In genomic region chr12:85150321-85151001, GRCm38 (mm10) we compare ENCODE assay signal across 8 mouse cellular contexts. TPM values are rescaled to one million over a fixed set of nuclear protein-coding genes. Genes with fewer than 3 reads are reported as not detected.
A peak's percentile ranks its signal among the peaks of the same experiment; 100 is the strongest.
DNase-seq lines count a peak whose midpoint lies in the region; ATAC-seq lines count a peak whose summit lies in the region.

No protein-coding gene starts in this region.

- intact Hi-C loops in heart, postnatal 36 days (cut with DNase I) = no loop called here

- peaks cover 10% of the 10 kb centered on the region for H3K36me3 ChIP-seq in hindbrain, embryonic 13.5 days
- no peaks in the 10 kb centered on the region for H3K36me3 ChIP-seq in midbrain, embryonic 13.5 days

- H3K4me1 ChIP-seq in hindbrain, embryonic 13.5 days (replicated peaks) = peaks cover 40% of the 10 kb centered on the region
- H3K4me1 ChIP-seq in midbrain, embryonic 13.5 days (replicated peaks) = peaks cover 20% of the 10 kb centered on the region

- 5% methylated on average over 20 of the region's 20 CpGs for WGBS in hindbrain, embryonic 13.5 days
- WGBS in midbrain, embryonic 13.5 days = 8% methylated on average over 20 of the region's 20 CpGs

- H3K27ac ChIP-seq in hindbrain, embryonic 13.5 days = peak overlapping the region; percentile 67
- H3K27ac ChIP-seq in midbrain, embryonic 13.5 days = no peak overlapping the region

- H3K9ac ChIP-seq in hindbrain, embryonic 13.5 days = peak overlapping the region; percentile 83
- peak overlapping the region; percentile 70 for H3K9ac ChIP-seq in midbrain, embryonic 13.5 days (replicated peaks)

- H3K27me3 ChIP-seq in hindbrain, embryonic 13.5 days = 0 out of 2 replicates have a peak, but pooled peaks cover 3% of the 10 kb centered on the region
- 0 out of 2 replicates have a peak, but pooled peaks cover 5% of the 10 kb centered on the region for H3K27me3 ChIP-seq in midbrain, embryonic 13.5 days

- DNase-seq in heart, adult 11 months = peak; percentile 94
- no peak for DNase-seq in heart, postnatal 36 days
- DNase-seq in MN1 (ENCODE audit: low spot score) = peak; percentile 43
- no peak for DNase-seq in urinary bladder, postnatal 25 days (ENCODE audit: low spot score)
- no peak for DNase-seq in ovary, adult 18-20 months (ENCODE audit: low spot score)
- no peak for DNase-seq in gastrocnemius, adult 8-10 months (ENCODE audit: low spot score in 2 of 2)

- H3K9me3 ChIP-seq in hindbrain, embryonic 13.5 days = no peaks in the 10 kb centered on the region
- H3K9me3 ChIP-seq in midbrain, embryonic 13.5 days = no peaks in the 10 kb centered on the region

- H3K4me3 ChIP-seq in hindbrain, embryonic 13.5 days = peak overlapping the region; percentile 55
- H3K4me3 ChIP-seq in midbrain, embryonic 13.5 days (replicated peaks) = peak overlapping the region; percentile 43

- ATAC-seq in hindbrain, embryonic 13.5 days (ENCODE audit: low FRiP score) = peak; percentile 22; the same call in 1 of the 2 replicates
- 0 out of 2 replicates have a peak, but pooled peaks have one; percentile 4 for ATAC-seq in midbrain, embryonic 13.5 days

- peak overlapping the region; percentile 77 for H3K4me2 ChIP-seq in hindbrain, embryonic 13.5 days
- H3K4me2 ChIP-seq in midbrain, embryonic 13.5 days (replicated peaks) = peak overlapping the region; percentile 59

RNA-seq across cellular contexts. Expression of gene Rps6kl1, which starts 0.6 kb away (rescaled TPM):
- total RNA-seq in heart, postnatal 36 days (2021) = 1 to 10 TPM; 3.6 to 3.9 TPM
- polyA plus RNA-seq in hindbrain, embryonic 13.5 days (2015; fragmentation: Nextera tagmentation; extraction: Ambion mirVana) = 23.3 and 24.1 TPM in 2 replicates
- polyA plus RNA-seq in midbrain, embryonic 13.5 days (2015; fragmentation: Nextera tagmentation; extraction: Ambion mirVana) = 15.6 and 16.6 TPM in 2 replicates
- total RNA-seq in gastrocnemius, adult 8-10 months (2022) = under 1 TPM; 0.31 to 0.46 (median 0.32) TPM

RNA-seq across cellular contexts. Expression of gene Pgf, which starts 27.1 kb away (rescaled TPM):
- 1 to 10 TPM; 3.4 to 4.6 TPM for total RNA-seq in heart, postnatal 36 days (2021)
- 7.5 and 9.4 TPM in 2 replicates for polyA plus RNA-seq in hindbrain, embryonic 13.5 days (2015; fragmentation: Nextera tagmentation; extraction: Ambion mirVana)
- polyA plus RNA-seq in midbrain, embryonic 13.5 days (2015; fragmentation: Nextera tagmentation; extraction: Ambion mirVana) = 5.7 and 6.3 TPM in 2 replicates
- total RNA-seq in gastrocnemius, adult 8-10 months (2022) = 1 to 10 TPM in 3 of 4 experiments, under 1 TPM in 1; 0.70 to 2.1 (median 1.5) TPM

RNA-seq across cellular contexts. Expression of gene Dlst, which starts 39.8 kb away (rescaled TPM):
- total RNA-seq in heart, postnatal 36 days (2021) = 100 to 1,000 TPM; 681 to 829 TPM
- 103 and 107 TPM in 2 replicates for polyA plus RNA-seq in hindbrain, embryonic 13.5 days (2015; fragmentation: Nextera tagmentation; extraction: Ambion mirVana)
- polyA plus RNA-seq in midbrain, embryonic 13.5 days (2015; fragmentation: Nextera tagmentation; extraction: Ambion mirVana) = 98.6 and 104 TPM in 2 replicates
- total RNA-seq in gastrocnemius, adult 8-10 months (2022) = 100 to 1,000 TPM; 236 to 267 (median 263) TPM

RNA-seq across cellular contexts. Expression of gene Prox2, which starts 39.9 kb away (rescaled TPM):
- 1 to 10 TPM; 2.1 to 2.3 TPM for total RNA-seq in heart, postnatal 36 days (2021)
- 2.0 and 2.2 TPM in 2 replicates for polyA plus RNA-seq in hindbrain, embryonic 13.5 days (2015; fragmentation: Nextera tagmentation; extraction: Ambion mirVana)
- polyA plus RNA-seq in midbrain, embryonic 13.5 days (2015; fragmentation: Nextera tagmentation; extraction: Ambion mirVana) = 1.8 and 2.8 TPM in 2 replicates
- 1 to 10 TPM; 2.0 to 3.3 (median 2.6) TPM for total RNA-seq in gastrocnemius, adult 8-10 months (2022)

Comparison
In these comparisons a context has a peak if more than half of its experiments do, and no peak if none do; other contexts are left out.
1. DNase-seq: peak in heart, adult 11 months (single experiment) and MN1 (single experiment); none in heart, postnatal 36 days (0 of 2), urinary bladder, postnatal 25 days (single experiment), ovary, adult 18-20 months (single experiment) and gastrocnemius, adult 8-10 months (0 of 2).